Mouse (Mus musculus) CH12.LX (cell line): Measurements from ENCODE around the gene Coq4. TPM values are rescaled to one million over a fixed set of nuclear protein-coding genes. Genes with fewer than 3 reads are reported as not detected.
"Not testable (repeated sequence)": the region's sequence is repeated elsewhere in the genome, so short reads cannot be mapped to it uniquely, and the experiment has no call there.

ENCODE experiments used
- DNase-seq: peaks from one replicate; pipeline ENCODE4 v3.0.0-alpha.2; 2013; ENCODE audit errors: extremely low read depth
- H3K27ac ChIP-seq: 2 replicates; pipeline ENCODE4 v1.5.1; 2012; ENCODE audit warnings: low read depth, mild to moderate bottlenecking, control low read depth, moderate library complexity; ENCODE audit not compliant: insufficient read depth
- H3K27me3 ChIP-seq: replicated peaks from 2 replicates; pipeline ENCODE3; 2012; ENCODE audit warnings: inconsistent platforms
- H3K36me3 ChIP-seq, 2 experiments: replicated peaks in 1 of 2; 2 replicates each; pipeline versions ENCODE3 to v1.6.1; 2012; ENCODE audit warnings: inconsistent platforms in 1 of 2, low read length in 1 of 2, mild to moderate bottlenecking in 1 of 2, mixed read lengths in 1 of 2, moderate library complexity in 1 of 2; ENCODE audit not compliant: control insufficient read depth in 1 of 2, insufficient read depth in 1 of 2
- H3K4me1 ChIP-seq, 2 experiments: 2 replicates each; pipeline ENCODE4 v1.6.1; 2012; ENCODE audit warnings: inconsistent platforms in 1 of 2, moderate library complexity in 1 of 2; ENCODE audit not compliant: insufficient read depth in 2 of 2, control insufficient read depth in 1 of 2
- H3K4me2 ChIP-seq: 2 replicates; pipeline ENCODE4 v1.6.1; 2012; ENCODE audit warnings: low read depth, mild to moderate bottlenecking, control low read depth; ENCODE audit not compliant: poor library complexity, insufficient read depth, severe bottlenecking
- H3K4me3 ChIP-seq, 3 experiments: fragments of 150-350 bp in 1 of 3; sonication (generic) in 1 of 3; replicated peaks in 1 of 3; 2 replicates each; pipeline versions ENCODE3 to v1.5.1; 2011 to 2012; ENCODE audit warnings: low read depth in 2 of 3, low read length in 2 of 3, mild to moderate bottlenecking in 2 of 3, moderate library complexity in 2 of 3, control low read depth in 1 of 3, improper control_type of control experiment in 1 of 3, inconsistent platforms in 1 of 3, mixed read lengths in 1 of 3; ENCODE audit not compliant: poor library complexity in 1 of 3
- H3K79me2 ChIP-seq: replicated peaks from 2 replicates; pipeline ENCODE4 v1.6.1; 2012; ENCODE audit warnings: mild to moderate bottlenecking, moderate library complexity; ENCODE audit not compliant: control insufficient read depth, poor library complexity, insufficient read depth, severe bottlenecking; ENCODE audit errors: extremely low read depth
- H3K9ac ChIP-seq: 2 replicates; pipeline ENCODE4 v1.6.1; 2012; ENCODE audit warnings: low read depth, mild to moderate bottlenecking, control low read depth, moderate library complexity; ENCODE audit not compliant: insufficient read depth
- H3K9me3 ChIP-seq: replicated peaks from 2 replicates; pipeline ENCODE3; 2012; ENCODE audit warnings: low read length, inconsistent platforms, mixed read lengths
- BHLHE40 ChIP-seq: IDR thresholded peaks from 2 replicates; pipeline ENCODE4 v1.6.1; 2011; ENCODE audit warnings: mild to moderate bottlenecking, low read depth, low read length, improper control_type of control experiment
- CHD1 ChIP-seq: IDR thresholded peaks from 2 replicates; pipeline ENCODE4 v1.6.1; 2012; ENCODE audit warnings: low read depth, low read length, improper control_type of control experiment, inconsistent platforms
- CHD2 ChIP-seq: IDR thresholded peaks from 2 replicates; pipeline ENCODE4 v1.6.1; 2011; ENCODE audit warnings: low read length, improper control_type of control experiment
- E2F4 ChIP-seq: IDR thresholded peaks from 2 replicates; pipeline ENCODE4 v1.6.1; 2011; ENCODE audit warnings: low read depth, low read length, improper control_type of control experiment; ENCODE audit not compliant: insufficient replicate concordance
- ELF1 ChIP-seq: IDR thresholded peaks from 2 replicates; pipeline ENCODE4 v1.6.1; 2014; ENCODE audit warnings: low read depth, mild to moderate bottlenecking, inconsistent platforms, low read length, improper control_type of control experiment
- GABPA ChIP-seq: IDR thresholded peaks from 2 replicates; pipeline ENCODE4 v1.6.1; 2012; ENCODE audit warnings: low read depth, low read length, improper control_type of control experiment, inconsistent platforms; ENCODE audit not compliant: insufficient replicate concordance
- HCFC1 ChIP-seq: IDR thresholded peaks from 2 replicates; pipeline ENCODE4 v1.6.1; 2012; ENCODE audit warnings: low read depth, mild to moderate bottlenecking, inconsistent platforms, low read length, improper control_type of control experiment
- MAFK ChIP-seq: IDR thresholded peaks from 2 replicates; pipeline ENCODE4 v1.6.1; 2011; ENCODE audit warnings: low read length, improper control_type of control experiment; ENCODE audit not compliant: insufficient replicate concordance
- MAX ChIP-seq: IDR thresholded peaks from 2 replicates; pipeline ENCODE4 v1.6.1; 2011; ENCODE audit warnings: low read length, improper control_type of control experiment
- MAZ ChIP-seq: IDR thresholded peaks from 2 replicates; pipeline ENCODE4 v1.6.1; 2012; ENCODE audit warnings: low read depth, mild to moderate bottlenecking, inconsistent platforms, low read length, improper control_type of control experiment, moderate library complexity
- MXI1 ChIP-seq: IDR thresholded peaks from 2 replicates; pipeline ENCODE4 v1.6.1; 2011; ENCODE audit warnings: mild to moderate bottlenecking, low read depth, low read length, improper control_type of control experiment
- MYC ChIP-seq: IDR thresholded peaks from 2 replicates; pipeline ENCODE4 v1.6.1; 2011; ENCODE audit warnings: low read depth, mild to moderate bottlenecking, improper control_type of control experiment, low read length
- NELFE ChIP-seq: IDR thresholded peaks from 2 replicates; pipeline ENCODE4 v1.6.1; 2011; ENCODE audit warnings: low read depth, low read length, improper control_type of control experiment
- NRF1 ChIP-seq: IDR thresholded peaks from 2 replicates; pipeline ENCODE4 v1.6.1; 2014; ENCODE audit warnings: low read depth, mild to moderate bottlenecking, inconsistent platforms, low read length, improper control_type of control experiment, moderate library complexity
- PAX5 ChIP-seq: IDR thresholded peaks from 2 replicates; pipeline ENCODE4 v1.6.1; 2012; ENCODE audit warnings: low read length, inconsistent platforms, mixed read lengths
- POLR2A ChIP-seq: IDR thresholded peaks from 2 replicates; pipeline ENCODE4 v1.6.1; 2011; ENCODE audit warnings: low read depth, mild to moderate bottlenecking, improper control_type of control experiment, low read length
- SIN3A ChIP-seq: IDR thresholded peaks from 2 replicates; pipeline ENCODE4 v1.6.1; 2012; ENCODE audit warnings: low read length, improper control_type of control experiment, inconsistent platforms
- TCF12 ChIP-seq: IDR thresholded peaks from 2 replicates; pipeline ENCODE4 v1.6.1; 2014; ENCODE audit warnings: low read depth, mild to moderate bottlenecking, inconsistent platforms, low read length, improper control_type of control experiment
- USF1 ChIP-seq: IDR thresholded peaks from 2 replicates; pipeline ENCODE4 v1.6.1; 2014; ENCODE audit warnings: low read depth, mild to moderate bottlenecking, inconsistent platforms, low read length, improper control_type of control experiment
- USF2 ChIP-seq: conservative IDR thresholded peaks from 2 replicates; pipeline ENCODE4 v1.6.1; 2011; ENCODE audit warnings: low read depth, low read length, improper control_type of control experiment
- ZC3H11A ChIP-seq: IDR thresholded peaks from 2 replicates; pipeline ENCODE4 v1.6.1; 2012; ENCODE audit warnings: low read depth, mild to moderate bottlenecking, inconsistent platforms, low read length, improper control_type of control experiment
- ZMIZ1 ChIP-seq: IDR thresholded peaks from 2 replicates; pipeline ENCODE4 v1.6.1; 2012; ENCODE audit warnings: low read depth, mild to moderate bottlenecking, inconsistent platforms, low read length, improper control_type of control experiment
- ZNF384 ChIP-seq: IDR thresholded peaks from 2 replicates; pipeline ENCODE4 v1.6.1; 2012; ENCODE audit warnings: low read depth, low read length, improper control_type of control experiment, inconsistent platforms
- dilution Hi-C: fragments of 300-500 bp; cut with MboI; formaldehyde crosslinking; loops from 2 replicates; pipeline ENCODE4 v1.14.3; 2020; ENCODE audit warnings: low sequenced_read_pairs; ENCODE audit not compliant: extremely low pct_unique_long_range_greater_than_20kb, extremely low pct_ligation_motif_present
- in situ Hi-C: fragments of 300-500 bp; cut with MboI; formaldehyde crosslinking; loops from 3 replicates; pipeline ENCODE4 v1.14.3; 2019; ENCODE audit warnings: low sequenced_read_pairs, low pct_ligation_motif_present, low pct_unique_long_range_greater_than_20kb, mixed read lengths
- polyA plus RNA-seq: library from polyadenylated mRNA; unstranded; fragments of >175 nt; gene quantifications from 2 replicates; pipeline ENCODE4 v1.2.1, GENCODE M21; 2012; ENCODE audit warnings: low read depth; ENCODE audit not compliant: insufficient read length
- total RNA-seq, 2 experiments: library from RNA; depleted of rRNA; stranded (reverse); fragments of 300-350 nt in 1 of 2; fragments of >200 nt in 1 of 2; gene quantifications; 2 replicates each; pipeline ENCODE4 v1.2.3; 2012 to 2014

Coq4 gene
- total and polyA plus RNA-seq, 3 experiments = 19.1 to 25.2 (median 21.5) TPM

DNA sequence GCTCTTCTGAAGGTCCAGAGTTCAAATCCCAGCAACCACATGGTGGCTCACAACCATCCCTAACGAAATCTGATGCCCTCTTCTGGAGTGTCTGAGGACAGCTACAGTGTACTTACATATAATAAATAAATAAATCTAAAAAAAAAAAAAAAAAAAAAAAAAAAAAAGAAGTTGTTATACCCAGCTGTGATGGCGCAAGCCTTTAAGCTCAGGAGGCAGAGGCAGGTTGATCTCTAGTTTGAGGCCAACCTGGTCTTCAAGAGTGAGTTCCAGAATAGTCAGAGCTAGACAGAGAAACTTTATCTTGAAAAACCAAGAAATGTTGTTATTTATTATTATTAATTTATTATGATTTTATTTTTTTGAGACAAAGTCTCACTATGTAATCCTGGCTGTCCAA is 6.0 kb upstream of the Coq4 start:
- H3K9ac ChIP-seq, H3K4me3 ChIP-seq, H3K27ac ChIP-seq, H3K4me2 ChIP-seq, DNase-seq, H3K27me3 ChIP-seq, dilution Hi-C loops, H3K79me2 ChIP-seq, H3K4me1 ChIP-seq, in situ Hi-C loops: not testable (repeated sequence)
- H3K9me3 ChIP-seq = peaks cover 16% of the 10 kb centered on the region
- H3K36me3 ChIP-seq = peaks cover 79 to 95% of the 10 kb centered on the region in 2 experiments
- TF ChIP-seq ZNF384 = 0 out of 2 replicates have a peak, but pooled peaks have one; percentile 31

DNA sequence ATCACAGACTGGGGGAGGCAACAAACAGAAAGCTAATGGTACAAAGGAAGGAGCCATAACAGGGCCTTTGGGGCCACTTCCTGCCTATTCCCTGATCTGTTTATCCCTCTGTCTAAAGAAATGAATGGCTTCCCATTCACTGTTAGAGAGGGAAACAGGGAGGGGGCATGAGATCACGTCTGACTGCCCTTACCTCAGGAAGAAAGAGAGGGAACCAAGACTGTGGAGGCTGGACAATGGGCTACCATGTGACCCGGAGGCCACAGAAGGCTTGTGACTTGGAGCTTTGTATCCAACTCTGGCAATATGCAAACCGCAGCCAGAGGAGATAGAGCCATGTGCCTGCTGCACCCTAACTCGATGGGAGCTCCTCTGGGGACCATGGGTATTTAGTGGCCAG is 3.0 kb upstream of the Coq4 start:
- Histone ChIP-seq H3K79me2 (peaks cover 16% of the 10 kb centered on the region), H3K36me3 (peaks cover 53 to 69% of the 10 kb centered on the region in 2 experiments)
- dilution Hi-C loops = no loop called here
- TF ChIP-seq MAFK (no peak), CHD2 (no peak)
- TF ChIP-seq, all 38 proteins: peak for 0
- no peak for DNase-seq
- no peak overlapping the region for H3K4me3 ChIP-seq
- no peak overlapping the region for H3K4me2 ChIP-seq
- no peak overlapping the region for H3K27ac ChIP-seq
- H3K4me1 ChIP-seq = peaks cover 4 to 16% of the 10 kb centered on the region in 2 experiments; a peak in 3 of 4 replicates
- in situ Hi-C loops = no loop called here
- H3K27me3 ChIP-seq = no peaks in the 10 kb centered on the region
- H3K9ac ChIP-seq = no peak overlapping the region
- peaks cover 16% of the 10 kb centered on the region for H3K9me3 ChIP-seq

DNA sequence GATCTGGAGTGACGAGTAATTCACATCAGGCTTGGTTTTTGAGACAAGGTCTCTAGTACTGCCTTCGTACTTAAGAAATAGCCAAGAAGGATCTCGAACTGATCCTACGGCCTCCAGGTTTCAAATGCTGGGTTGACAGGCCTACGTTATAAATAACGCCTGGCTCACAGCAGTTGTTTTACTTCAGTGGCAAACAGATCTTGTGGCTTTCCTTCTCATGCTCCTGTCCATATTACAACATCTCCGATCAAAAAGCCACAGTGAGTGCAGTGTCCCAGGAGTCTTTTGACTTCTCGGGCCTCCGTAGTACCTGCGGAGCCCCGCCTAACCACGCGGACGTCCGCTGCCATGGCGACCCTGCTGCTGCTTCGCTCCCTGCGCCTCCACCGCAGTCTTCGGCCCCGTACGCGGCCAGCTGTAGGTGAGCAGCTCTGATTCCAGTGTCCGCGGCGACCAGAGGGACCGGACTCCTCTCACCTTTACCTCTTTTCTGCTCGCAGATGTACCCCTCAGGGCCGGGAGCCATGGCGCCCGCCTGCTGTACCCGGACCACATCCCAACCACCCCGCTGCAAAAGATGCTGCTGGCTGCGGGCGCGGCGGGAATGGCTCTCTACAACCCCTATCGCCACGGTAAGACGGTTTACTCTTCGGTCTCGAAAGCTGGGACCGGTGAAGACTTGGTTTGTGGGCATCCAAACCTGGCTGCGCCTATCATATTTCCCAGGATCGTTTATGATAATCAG is 816 bp downstream of the Coq4 start, which contains the start of gene Trub2:
Trub2 (minus strand) TSS at position 566 of the 745 bp plus-strand sequence.
- Histone ChIP-seq H3K79me2 (peaks cover 16% of the 10 kb centered on the region), H3K4me1 (peaks cover 4 to 18% of the 10 kb centered on the region in 2 experiments; a peak in 3 of 4 replicates), H3K36me3 (peaks cover 44 to 69% of the 10 kb centered on the region in 2 experiments), H3K9ac (peak within 1 kb of the TSS; percentile 87), H3K27me3 (no peaks in the 10 kb centered on the region), H3K9me3 (peaks cover 3% of the 10 kb centered on the region), H3K27ac (peak within 1 kb of the TSS; percentile 8; the same call in 1 of the 2 replicates), H3K4me2 (peak within 1 kb of the TSS; percentile 97), H3K4me3 (peak within 1 kb of the TSS; percentile 80 to 97 (median 89))
- in situ Hi-C loops (no loop called here), dilution Hi-C loops (no loop called here)
- DNase-seq = peak; percentile 72
- TF ChIP-seq TCF12 (peak; percentile 65), BHLHE40 (no peak), MXI1 (peak; percentile 92), MAZ (no peak), MYC (peak; percentile 64; the same call in 1 of the 2 replicates), GABPA (no peak), HCFC1 (no peak), E2F4 (no peak), PAX5 (no peak), ZMIZ1 (no peak), NRF1 (0 out of 2 replicates have a peak, but pooled peaks have one; percentile 35), ZC3H11A (no peak), USF1 (peak; percentile 11; the same call in 1 of the 2 replicates), SIN3A (peak; percentile 83), ELF1 (peak; percentile 46; the same call in 1 of the 2 replicates), POLR2A (peak; percentile 44; the same call in 1 of the 2 replicates), MAX (peak; percentile 67), CHD1 (no peak), USF2 (no peak), NELFE (peak; percentile 41; the same call in 1 of the 2 replicates)
